Mouse (Mus musculus): ENCODE measurements around the gene Cnp. TPM values are rescaled to one million over a fixed set of nuclear protein-coding genes. Genes with fewer than 3 reads are reported as not detected.

Cnp gene
- polyA plus RNA-seq, 1 experiment, result 616 TPM

DNA sequence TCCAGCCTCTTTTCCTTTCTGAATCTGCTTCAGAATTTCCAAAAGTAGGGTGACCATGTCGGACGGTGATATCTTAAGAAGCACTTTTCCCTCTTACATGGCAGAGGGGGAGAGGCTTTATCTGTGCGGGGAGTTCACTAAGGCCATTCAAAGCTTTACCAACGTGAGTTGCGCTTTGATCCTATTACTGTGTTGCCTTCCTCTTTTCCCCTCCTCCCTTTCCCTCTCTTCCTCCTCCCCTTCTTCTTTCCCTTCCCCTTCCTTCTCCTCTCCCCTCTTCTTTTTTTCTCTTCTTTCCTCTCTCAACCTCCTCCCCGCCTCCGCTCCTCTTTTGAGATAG lies 29.0 kb upstream of the Cnp start:
- no peak overlapping the region for H3K4me3 ChIP-seq (replicated peaks; ENCODE audit: insufficient read depth, low read depth, low read length)
- peaks cover 1% of the 10 kb centered on the region; the same call in 1 of the 2 replicates for H3K27me3 ChIP-seq (ENCODE audit: control insufficient read depth, insufficient read depth, low read length)
- 30% methylated on average over 7 of the region's 7 CpGs for WGBS
- H3K27ac ChIP-seq (ENCODE audit: insufficient read depth, low read length), result no peak overlapping the region
- no peak for TF ChIP-seq POLR2A (IDR thresholded peaks at IDR 0.05; ENCODE audit: borderline replicate concordance, insufficient read depth, low read length)
- TF ChIP-seq CTCF (IDR thresholded peaks at IDR 0.05; ENCODE audit: borderline replicate concordance, insufficient read depth, low read depth, low read length), result no peak
- DNase-seq, result no peak
- H3K4me1 ChIP-seq (ENCODE audit: control insufficient read depth, insufficient read depth, low read length), result no peaks in the 10 kb centered on the region

DNA sequence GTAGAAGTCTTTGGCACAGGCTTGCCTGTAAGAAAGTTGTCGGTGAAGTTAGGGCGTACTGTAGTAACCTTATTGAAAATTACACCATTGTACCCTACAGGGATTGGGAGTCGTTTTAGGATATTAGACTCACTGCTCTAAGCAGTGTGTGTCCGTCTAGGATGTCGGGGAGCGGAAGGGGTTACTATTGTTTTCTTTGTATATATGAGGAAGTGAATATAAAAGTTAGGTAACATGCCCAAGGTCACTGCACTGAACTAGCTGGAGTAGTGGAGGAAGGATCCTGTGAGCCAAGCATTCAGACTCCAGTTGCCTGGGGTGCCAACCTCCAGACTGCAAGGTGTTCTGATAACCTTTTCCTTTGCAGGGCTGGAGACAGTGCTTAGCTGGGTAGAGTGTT lies 27.7 kb upstream of the Cnp start:
- H3K4me1 ChIP-seq (ENCODE audit: control insufficient read depth, insufficient read depth, low read length), result no peaks in the 10 kb centered on the region
- no peak for TF ChIP-seq CTCF (IDR thresholded peaks at IDR 0.05; ENCODE audit: borderline replicate concordance, insufficient read depth, low read depth, low read length)
- no peak for TF ChIP-seq POLR2A (IDR thresholded peaks at IDR 0.05; ENCODE audit: borderline replicate concordance, insufficient read depth, low read length)
- no peak overlapping the region for H3K27ac ChIP-seq (ENCODE audit: insufficient read depth, low read length)
- WGBS, result 87% methylated on average over 6 of the region's 6 CpGs
- H3K4me3 ChIP-seq (replicated peaks; ENCODE audit: insufficient read depth, low read depth, low read length), result no peak overlapping the region
- H3K27me3 ChIP-seq (ENCODE audit: control insufficient read depth, insufficient read depth, low read length), result peaks cover 1% of the 10 kb centered on the region; the same call in 1 of the 2 replicates
- DNase-seq, result no peak

DNA sequence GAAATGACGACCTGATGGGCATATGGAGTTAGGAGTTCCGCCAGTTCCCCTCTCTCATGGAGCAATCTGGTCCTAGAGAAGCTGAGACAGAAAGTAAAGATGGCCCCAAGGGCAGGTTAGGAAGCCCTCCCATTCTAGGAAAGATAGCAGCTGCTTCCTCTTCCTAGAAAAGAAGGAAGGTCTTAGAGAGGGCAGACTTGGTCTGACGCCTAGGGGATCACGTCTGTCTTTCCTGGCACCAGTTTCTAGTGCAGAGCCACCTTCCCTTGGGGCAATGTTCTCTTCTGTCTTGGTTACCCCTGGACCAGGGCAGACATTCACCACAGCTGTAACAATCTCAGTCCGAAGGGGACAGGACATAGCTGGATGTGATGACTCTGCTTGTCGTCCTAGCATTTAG lies 26.6 kb upstream of the Cnp start:
- no peak for TF ChIP-seq CTCF (IDR thresholded peaks at IDR 0.05; ENCODE audit: borderline replicate concordance, insufficient read depth, low read depth, low read length)
- no peak for TF ChIP-seq POLR2A (IDR thresholded peaks at IDR 0.05; ENCODE audit: borderline replicate concordance, insufficient read depth, low read length)
- no peaks in the 10 kb centered on the region for H3K4me1 ChIP-seq (ENCODE audit: control insufficient read depth, insufficient read depth, low read length)
- 53% methylated on average over 6 of the region's 6 CpGs for WGBS
- peaks cover 1% of the 10 kb centered on the region; the same call in 1 of the 2 replicates for H3K27me3 ChIP-seq (ENCODE audit: control insufficient read depth, insufficient read depth, low read length)
- H3K4me3 ChIP-seq (replicated peaks; ENCODE audit: insufficient read depth, low read depth, low read length), result no peak overlapping the region
- H3K27ac ChIP-seq (ENCODE audit: insufficient read depth, low read length), result no peak overlapping the region
- DNase-seq, result no peak

DNA sequence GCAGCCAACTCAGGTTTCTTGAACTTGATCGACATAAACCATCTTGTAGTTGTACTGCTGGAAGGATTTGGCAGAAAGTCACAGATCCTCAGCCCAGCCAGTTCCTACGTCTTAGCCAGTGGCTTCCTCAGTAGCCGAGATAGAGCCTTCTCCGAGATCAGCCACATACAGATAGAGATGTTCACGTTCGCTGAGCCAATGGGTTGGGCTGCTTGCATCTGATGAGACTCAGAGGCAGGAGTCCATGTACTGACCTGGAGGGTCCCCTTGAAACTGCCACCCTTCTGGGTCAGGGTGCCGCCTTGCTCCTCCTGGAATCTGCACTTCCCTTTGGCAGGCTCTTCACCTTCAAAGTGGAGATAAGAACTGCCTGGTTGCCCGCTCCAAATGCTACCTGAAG lies 25.2 kb upstream of the Cnp start:
- Histone ChIP-seq H3K27ac (ENCODE audit: insufficient read depth, low read length) (no peak overlapping the region), H3K27me3 (ENCODE audit: control insufficient read depth, insufficient read depth, low read length) (peaks cover 1% of the 10 kb centered on the region; the same call in 1 of the 2 replicates), H3K4me3 (replicated peaks; ENCODE audit: insufficient read depth, low read depth, low read length) (no peak overlapping the region), H3K4me1 (ENCODE audit: control insufficient read depth, insufficient read depth, low read length) (no peaks in the 10 kb centered on the region; the same call in 1 of the 2 replicates)
- TF ChIP-seq POLR2A (IDR thresholded peaks at IDR 0.05; ENCODE audit: borderline replicate concordance, insufficient read depth, low read length) (no peak), CTCF (IDR thresholded peaks at IDR 0.05; ENCODE audit: borderline replicate concordance, insufficient read depth, low read depth, low read length) (no peak)
- 95% methylated on average over 8 of the region's 8 CpGs for WGBS
- DNase-seq, result no peak

DNA sequence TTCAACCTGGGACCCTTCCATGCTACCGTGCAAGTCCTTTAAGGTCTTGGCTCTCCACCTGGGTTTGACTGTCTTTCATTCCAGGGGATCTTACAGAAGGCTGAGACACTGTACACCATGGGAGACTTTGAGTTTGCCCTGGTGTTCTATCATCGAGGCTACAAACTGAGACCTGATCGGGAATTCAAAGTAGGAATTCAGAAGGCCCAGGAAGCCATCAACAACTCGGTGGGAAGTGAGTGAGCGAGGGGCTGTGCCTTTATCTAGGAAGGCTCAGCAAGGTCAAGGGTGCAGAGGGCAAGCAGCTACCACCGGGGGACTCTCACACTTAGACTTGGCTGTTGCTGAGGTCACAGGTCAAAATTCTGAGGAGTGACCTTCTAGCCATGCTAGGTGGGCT lies 24.6 kb upstream of the Cnp start:
- H3K27me3 ChIP-seq (ENCODE audit: control insufficient read depth, insufficient read depth, low read length), result peaks cover 1% of the 10 kb centered on the region; the same call in 1 of the 2 replicates
- 83% methylated on average over 6 of the region's 6 CpGs for WGBS

DNA sequence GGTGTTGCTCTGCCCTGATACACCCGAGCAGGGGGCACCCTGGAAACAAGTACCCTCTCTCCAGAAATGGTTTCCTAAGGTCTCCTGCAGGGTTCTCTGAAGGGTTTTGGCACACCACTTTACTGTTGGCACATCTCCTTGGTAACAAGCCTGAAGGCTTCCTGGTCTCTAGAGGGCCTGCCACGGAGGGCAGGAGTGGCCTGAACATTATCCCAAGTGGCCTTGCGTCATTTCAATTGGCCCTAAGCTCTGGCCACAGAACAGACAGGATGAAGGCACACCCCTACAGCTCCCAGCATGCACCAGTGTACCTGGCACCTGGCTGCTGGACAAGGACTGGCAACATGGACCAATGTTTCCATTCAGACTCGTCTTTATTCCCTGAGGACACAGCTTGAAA lies 21.9 kb upstream of the Cnp start:
- H3K27ac ChIP-seq (ENCODE audit: insufficient read depth, low read length), result no peak overlapping the region
- H3K4me3 ChIP-seq (replicated peaks; ENCODE audit: insufficient read depth, low read depth, low read length), result no peak overlapping the region
- DNase-seq, result no peak
- H3K27me3 ChIP-seq (ENCODE audit: control insufficient read depth, insufficient read depth, low read length), result peaks cover 1% of the 10 kb centered on the region; the same call in 1 of the 2 replicates
- 40% methylated on average over 4 of the region's 4 CpGs for WGBS
- TF ChIP-seq POLR2A (IDR thresholded peaks at IDR 0.05; ENCODE audit: borderline replicate concordance, insufficient read depth, low read length) (no peak), CTCF (IDR thresholded peaks at IDR 0.05; ENCODE audit: borderline replicate concordance, insufficient read depth, low read depth, low read length) (no peak)
- no peaks in the 10 kb centered on the region; the same call in 1 of the 2 replicates for H3K4me1 ChIP-seq (ENCODE audit: control insufficient read depth, insufficient read depth, low read length)

More for the DNA sequence above, 24.6 kb upstream of the Cnp start:
- TF ChIP-seq POLR2A (IDR thresholded peaks at IDR 0.05; ENCODE audit: borderline replicate concordance, insufficient read depth, low read length), result no peak
- TF ChIP-seq CTCF (IDR thresholded peaks at IDR 0.05; ENCODE audit: borderline replicate concordance, insufficient read depth, low read depth, low read length), result no peak
- no peaks in the 10 kb centered on the region; the same call in 1 of the 2 replicates for H3K4me1 ChIP-seq (ENCODE audit: control insufficient read depth, insufficient read depth, low read length)
- no peak overlapping the region for H3K27ac ChIP-seq (ENCODE audit: insufficient read depth, low read length)
- H3K4me3 ChIP-seq (replicated peaks; ENCODE audit: insufficient read depth, low read depth, low read length), result no peak overlapping the region
- no peak for DNase-seq

DNA sequence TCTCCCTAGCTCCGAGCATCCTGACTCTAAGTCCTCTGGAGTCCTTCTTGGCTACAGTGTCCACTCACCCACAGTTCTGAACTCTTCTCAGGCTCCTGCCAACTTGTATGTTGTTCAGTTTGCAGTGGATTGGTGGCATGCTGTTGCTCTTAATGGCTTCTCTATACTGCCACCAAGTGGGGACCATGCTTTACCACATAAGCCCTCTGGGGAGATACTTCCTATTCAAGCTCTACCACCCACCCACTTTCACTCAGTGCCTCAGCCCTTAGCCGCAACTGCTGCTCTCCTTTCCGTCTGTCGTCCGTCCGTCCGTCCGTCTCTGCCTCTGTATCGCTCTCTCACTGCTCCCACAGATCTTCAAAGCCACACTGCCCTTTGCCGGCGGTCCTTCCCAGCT lies 19.1 kb upstream of the Cnp start:
- Histone ChIP-seq H3K27me3 (ENCODE audit: control insufficient read depth, insufficient read depth, low read length) (no peaks in the 10 kb centered on the region), H3K27ac (ENCODE audit: insufficient read depth, low read length) (no peak overlapping the region), H3K4me3 (replicated peaks; ENCODE audit: insufficient read depth, low read depth, low read length) (no peak overlapping the region), H3K4me1 (ENCODE audit: control insufficient read depth, insufficient read depth, low read length) (no peaks in the 10 kb centered on the region; the same call in 1 of the 2 replicates)
- WGBS, result 19% methylated on average over 11 of the region's 11 CpGs
- peak; percentile 66 for TF ChIP-seq CTCF (IDR thresholded peaks at IDR 0.05; ENCODE audit: borderline replicate concordance, insufficient read depth, low read depth, low read length)
- TF ChIP-seq POLR2A (IDR thresholded peaks at IDR 0.05; ENCODE audit: borderline replicate concordance, insufficient read depth, low read length), result no peak
- peak; percentile 56 to 64 for DNase-seq

DNA sequence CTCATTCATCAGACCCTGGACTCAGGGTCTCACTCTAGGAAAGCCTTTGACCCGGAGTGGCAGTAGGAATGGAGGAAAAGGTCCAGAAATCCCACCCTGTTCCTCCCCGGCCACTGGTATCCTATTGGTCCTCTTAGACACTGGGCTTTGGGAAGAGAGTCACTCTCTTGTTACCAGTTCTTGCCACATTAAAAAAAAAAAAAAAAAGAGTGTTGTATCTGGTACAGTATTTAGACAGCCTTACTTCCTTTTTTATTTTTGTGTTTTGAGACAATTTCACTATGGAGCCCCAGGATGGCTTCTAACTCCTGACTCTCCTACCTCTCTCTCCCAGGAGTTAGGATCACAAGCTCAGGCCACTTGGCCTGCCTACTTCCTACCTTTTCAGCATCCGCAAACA lies 17.1 kb upstream of the Cnp start:
- H3K4me3 ChIP-seq (replicated peaks; ENCODE audit: insufficient read depth, low read depth, low read length), result no peak overlapping the region
- H3K27me3 ChIP-seq (ENCODE audit: control insufficient read depth, insufficient read depth, low read length), result no peaks in the 10 kb centered on the region
- no peak overlapping the region for H3K27ac ChIP-seq (ENCODE audit: insufficient read depth, low read length)
- TF ChIP-seq POLR2A (IDR thresholded peaks at IDR 0.05; ENCODE audit: borderline replicate concordance, insufficient read depth, low read length), result no peak
- TF ChIP-seq CTCF (IDR thresholded peaks at IDR 0.05; ENCODE audit: borderline replicate concordance, insufficient read depth, low read depth, low read length), result no peak
- WGBS, result 87% methylated on average over 3 of the region's 3 CpGs
- no peaks in the 10 kb centered on the region; the same call in 1 of the 2 replicates for H3K4me1 ChIP-seq (ENCODE audit: control insufficient read depth, insufficient read depth, low read length)
- DNase-seq, result no peak

Measured in cerebellum, adult 2 months (tissue).